Mouse (Mus musculus): ENCODE results near the gene Tfrc. TPM values are rescaled to one million over a fixed set of nuclear protein-coding genes. Genes with fewer than 3 reads are reported as not detected.

Gene Tfrc
- total and polyA plus RNA-seq, 3 experiments: 190 to 840 (median 358) TPM

DNA sequence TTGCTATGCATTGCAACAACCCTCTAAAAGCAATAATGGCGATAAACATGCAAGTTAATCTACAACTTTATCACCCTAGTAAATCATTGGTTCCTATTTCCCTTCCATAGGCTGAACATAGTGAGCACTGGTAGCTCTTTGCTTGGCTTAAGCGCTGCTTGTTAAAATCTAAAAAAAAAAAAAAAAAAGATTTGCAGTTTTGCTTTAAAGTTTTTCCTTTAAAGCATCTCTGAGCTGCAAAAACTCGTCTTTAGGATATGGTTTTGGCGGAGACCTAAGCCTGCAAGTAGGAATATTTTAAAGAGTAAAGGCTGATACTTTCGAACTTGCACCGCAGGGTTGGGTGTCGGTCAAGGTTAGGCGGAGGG, 392 bp upstream of the Tfrc start:
- H3K4me2 ChIP-seq (ENCODE audit: insufficient read depth, low read depth, poor library complexity, severe bottlenecking): peak overlapping the region; percentile 12; the same call in 1 of the 2 replicates
- no peak overlapping the region for H3K27ac ChIP-seq (ENCODE audit: insufficient read depth, low read depth)
- peak overlapping the region; percentile 1; the same call in 1 of the 2 replicates for H3K9ac ChIP-seq (ENCODE audit: insufficient read depth, low read depth)
- dilution Hi-C loops (cut with MboI; ENCODE audit: extremely low pct_ligation_motif_present, extremely low pct_unique_long_range_greater_than_20kb, low sequenced_read_pairs) (no loop called here), in situ Hi-C loops (cut with MboI; ENCODE audit: low pct_ligation_motif_present, low pct_unique_long_range_greater_than_20kb, low sequenced_read_pairs) (loop anchor here (5.0 kb wide), 1 partner anchor 36 kb away; no protein-coding TSS in a partner anchor)
- peaks cover 0 to 2% of the 10 kb centered on the region in 2 experiments for H3K36me3 ChIP-seq (replicated peaks in 1 of 2; ENCODE audit: control insufficient read depth in 1 of 2, insufficient read depth in 1 of 2, low read length in 1 of 2)
- no peaks in the 10 kb centered on the region for H3K9me3 ChIP-seq (replicated peaks; ENCODE audit: low read length)
- DNase-seq (ENCODE audit: extremely low read depth): no peak
- TF ChIP-seq ZNF384 (IDR thresholded peaks at IDR 0.05; ENCODE audit: low read depth, low read length): peak; percentile 89
- TF ChIP-seq GABPA (IDR thresholded peaks at IDR 0.05; ENCODE audit: insufficient replicate concordance, low read depth, low read length): no peak
- TF ChIP-seq CHD1 (IDR thresholded peaks at IDR 0.05; ENCODE audit: low read depth, low read length): 0 out of 2 replicates have a peak, but pooled peaks have one; percentile 12
- peaks cover 0 to 40% of the 10 kb centered on the region in 2 experiments; a peak in 2 of 4 replicates for H3K4me1 ChIP-seq (ENCODE audit: control insufficient read depth in 1 of 2, insufficient read depth in 2 of 2)
- no peaks in the 10 kb centered on the region for H3K27me3 ChIP-seq (replicated peaks)
- peak overlapping the region in 1 of 3 experiments; percentile 90 for H3K4me3 ChIP-seq (replicated peaks in 1 of 3; ENCODE audit: low read depth in 2 of 3, low read length in 2 of 3, poor library complexity in 1 of 3)
- peaks cover 41% of the 10 kb centered on the region for H3K79me2 ChIP-seq (replicated peaks; ENCODE audit: control insufficient read depth, extremely low read depth, insufficient read depth, poor library complexity, severe bottlenecking)

GRCm38 (mm10) chr16:32609401-32609779, 670 bp downstream of the Tfrc start:
- dilution Hi-C loops (cut with MboI; ENCODE audit: extremely low pct_ligation_motif_present, extremely low pct_unique_long_range_greater_than_20kb, low sequenced_read_pairs) (no loop called here), in situ Hi-C loops (cut with MboI; ENCODE audit: low pct_ligation_motif_present, low pct_unique_long_range_greater_than_20kb, low sequenced_read_pairs) (loop anchor here (5.0 kb wide), 1 partner anchor 37 kb away; no protein-coding TSS in a partner anchor)
- peaks cover under 1 to 4% of the 10 kb centered on the region in 2 experiments for H3K36me3 ChIP-seq (replicated peaks in 1 of 2; ENCODE audit: control insufficient read depth in 1 of 2, insufficient read depth in 1 of 2, low read length in 1 of 2)
- H3K79me2 ChIP-seq (replicated peaks; ENCODE audit: control insufficient read depth, extremely low read depth, insufficient read depth, poor library complexity, severe bottlenecking): peaks cover 48% of the 10 kb centered on the region
- peak overlapping the region; percentile 72 for H3K27ac ChIP-seq (ENCODE audit: insufficient read depth, low read depth)
- TF ChIP-seq SMC3 (IDR thresholded peaks at IDR 0.05; ENCODE audit: low read depth, low read length): no peak
- TF ChIP-seq RAD21 (IDR thresholded peaks at IDR 0.05; ENCODE audit: low read depth, low read length): no peak
- TF ChIP-seq MXI1 (IDR thresholded peaks at IDR 0.05; ENCODE audit: low read depth, low read length): peak; percentile 1; the same call in 1 of the 2 replicates
- TF ChIP-seq USF2 (conservative IDR thresholded peaks at IDR 0.05; ENCODE audit: low read depth, low read length): 0 out of 2 replicates have a peak, but pooled peaks have one; percentile 1
- peak; percentile 57 for TF ChIP-seq MYC (IDR thresholded peaks at IDR 0.05; ENCODE audit: low read depth, low read length)
- no peak for TF ChIP-seq PAX5 (IDR thresholded peaks at IDR 0.05; ENCODE audit: low read length)
- no peak for TF ChIP-seq ELF1 (IDR thresholded peaks at IDR 0.05; ENCODE audit: low read depth, low read length)
- 0 out of 2 replicates have a peak, but pooled peaks have one; percentile 57 for TF ChIP-seq CHD1 (IDR thresholded peaks at IDR 0.05; ENCODE audit: low read depth, low read length)
- TF ChIP-seq UBTF (IDR thresholded peaks at IDR 0.05; ENCODE audit: low read depth, low read length): no peak
- TF ChIP-seq CTCF (conservative IDR thresholded peaks at IDR 0.05 in 1 of 2, IDR thresholded peaks at IDR 0.05 in 1 of 2; ENCODE audit: low read depth in 2 of 2, low read length in 2 of 2): no peak
- no peak for TF ChIP-seq BHLHE40 (IDR thresholded peaks at IDR 0.05; ENCODE audit: low read depth, low read length)
- peak overlapping the region; percentile 78 to 90 (median 87) for H3K4me3 ChIP-seq (replicated peaks in 1 of 3; ENCODE audit: low read depth in 2 of 3, low read length in 2 of 3, poor library complexity in 1 of 3)
- no peaks in the 10 kb centered on the region for H3K27me3 ChIP-seq (replicated peaks)
- H3K9ac ChIP-seq (ENCODE audit: insufficient read depth, low read depth): peak overlapping the region; percentile 62
- no peaks in the 10 kb centered on the region for H3K9me3 ChIP-seq (replicated peaks; ENCODE audit: low read length)
- peaks cover 0 to 45% of the 10 kb centered on the region in 2 experiments; a peak in 2 of 4 replicates for H3K4me1 ChIP-seq (ENCODE audit: control insufficient read depth in 1 of 2, insufficient read depth in 2 of 2)
- H3K4me2 ChIP-seq (ENCODE audit: insufficient read depth, low read depth, poor library complexity, severe bottlenecking): peak overlapping the region; percentile 44; the same call in 1 of the 2 replicates
- DNase-seq (ENCODE audit: extremely low read depth): no peak
